Mouse (Mus musculus): ENCODE results near the gene S100a4.

The S100a4 gene

GRCm38 (mm10) chr3:90598212-90598611, 5.4 kb upstream of the S100a4 start:
- ATAC-seq (ENCODE audit: insufficient number of reproducible peaks, low FRiP score, low TSS enrichment): no peak

GRCm38 (mm10) chr3:90599401-90599800, 4.2 kb upstream of the S100a4 start:
- no peak for ATAC-seq (ENCODE audit: insufficient number of reproducible peaks, low FRiP score, low TSS enrichment)

- ATAC-seq (ENCODE audit: insufficient number of reproducible peaks, low FRiP score, low TSS enrichment): no peak
These were observed 3.5 kb upstream of the S100a4 start for GRCm38 (mm10) chr3:90600036-90600435.

GRCm38 (mm10) chr3:90600458-90601195, 2.9 kb upstream of the S100a4 start:
- ATAC-seq (ENCODE audit: insufficient number of reproducible peaks, low FRiP score, low TSS enrichment): no peak

- ATAC-seq (ENCODE audit: insufficient number of reproducible peaks, low FRiP score, low TSS enrichment): no peak
These were observed 2.0 kb upstream of the S100a4 start, which contains the start of gene Gm42674 for GRCm38 (mm10) chr3:90601486-90602110. Gene Gm42674, plus strand, starts transcription at chr3:90601904.

DNA sequence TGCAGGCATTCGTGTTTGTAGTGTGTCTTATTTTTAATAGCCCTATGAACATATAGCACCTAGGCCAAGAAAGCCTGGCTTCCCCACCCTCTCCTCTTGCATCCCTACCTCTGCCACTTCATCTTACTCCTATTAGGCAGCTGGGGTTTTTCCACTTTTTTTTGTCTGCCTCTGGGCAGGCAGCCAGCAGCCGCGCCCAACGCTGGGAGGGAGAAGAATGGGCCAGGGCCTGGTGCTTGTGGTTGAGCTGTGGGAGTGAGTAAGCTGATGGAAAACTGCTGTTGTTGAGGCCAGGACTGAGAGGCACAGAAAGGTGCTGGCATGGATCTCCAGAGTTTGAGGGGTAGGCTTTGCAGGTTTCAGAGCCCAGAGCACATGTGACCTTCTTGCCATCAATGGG, 845 bp downstream of the S100a4 start:
- ATAC-seq (ENCODE audit: insufficient number of reproducible peaks, low FRiP score, low TSS enrichment): no peak

DNA sequence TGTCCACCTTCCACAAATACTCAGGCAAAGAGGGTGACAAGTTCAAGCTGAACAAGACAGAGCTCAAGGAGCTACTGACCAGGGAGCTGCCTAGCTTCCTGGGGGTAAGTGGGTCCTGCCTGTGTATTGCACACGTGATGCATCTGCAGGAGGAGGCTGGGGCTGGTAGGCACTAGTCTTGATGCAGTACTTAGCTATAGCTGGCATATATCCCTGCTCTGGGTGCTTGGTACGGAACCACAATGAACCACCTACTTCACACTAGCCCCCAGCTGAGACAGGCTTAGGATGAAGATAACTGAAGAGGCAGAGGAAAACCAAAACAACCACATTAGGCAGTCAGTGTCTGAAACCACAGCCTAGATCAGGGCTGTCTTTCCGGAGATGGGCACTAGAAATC, 1.5 kb downstream of the S100a4 start:
- no peak for ATAC-seq (ENCODE audit: insufficient number of reproducible peaks, low FRiP score, low TSS enrichment)

GRCm38 (mm10) chr3:90605736-90606135, 2.2 kb downstream of the S100a4 start:
- no peak for ATAC-seq (ENCODE audit: insufficient number of reproducible peaks, low FRiP score, low TSS enrichment)

DNA sequence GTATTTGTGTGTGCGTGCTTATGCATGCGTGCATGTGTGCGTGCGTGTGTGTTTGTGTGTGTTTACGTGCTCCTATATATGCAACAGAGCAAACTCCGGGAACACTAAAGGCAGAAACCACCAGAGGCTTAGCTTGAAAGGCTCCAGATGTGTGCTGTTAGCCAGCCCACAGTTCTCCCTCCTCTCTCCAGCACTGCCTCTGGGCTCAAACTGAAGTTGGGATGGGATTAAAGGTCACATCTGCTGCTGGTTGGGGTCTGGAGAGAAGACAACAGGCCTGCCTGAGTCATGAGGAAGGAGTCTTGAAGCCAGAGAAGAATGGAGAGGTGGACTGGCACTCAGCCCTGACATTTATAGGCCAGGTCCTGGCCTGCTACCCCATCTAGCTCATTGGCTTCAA, 2.6 kb downstream of the S100a4 start:
- ATAC-seq (ENCODE audit: insufficient number of reproducible peaks, low FRiP score, low TSS enrichment): no peak

- ATAC-seq (ENCODE audit: insufficient number of reproducible peaks, low FRiP score, low TSS enrichment): no peak
These were observed 3.8 kb downstream of the S100a4 start for GRCm38 (mm10) chr3:90607361-90607760.

DNA sequence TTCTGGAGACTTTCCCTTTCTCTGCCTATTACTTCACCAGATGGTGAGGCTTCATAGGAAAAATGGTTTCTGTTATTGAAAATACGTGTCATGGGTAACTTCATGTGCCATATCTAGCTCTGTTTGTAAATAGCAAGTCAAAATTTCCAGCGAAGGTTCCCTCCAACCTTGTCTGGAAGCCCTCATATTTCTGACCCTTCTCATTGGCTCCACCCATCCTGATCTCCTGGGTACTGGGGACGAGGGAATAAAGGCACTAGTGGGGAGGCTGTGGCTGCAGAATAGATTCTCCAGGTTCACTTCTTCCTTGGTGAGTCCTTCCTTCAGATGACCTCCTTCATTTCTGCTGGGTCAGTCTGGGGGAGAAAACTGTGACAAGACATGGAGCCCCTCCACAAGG, 4.7 kb downstream of the S100a4 start, which contains the start of gene S100a5:
Gene S100a5 (plus strand): TSS at position 301 of the 400 bp plus-strand sequence.
- ATAC-seq (ENCODE audit: insufficient number of reproducible peaks, low FRiP score, low TSS enrichment): no peak

GRCm38 (mm10) chr3:90609102-90609501, 5.5 kb downstream of the S100a4 start:
- no peak for ATAC-seq (ENCODE audit: insufficient number of reproducible peaks, low FRiP score, low TSS enrichment)

DNA sequence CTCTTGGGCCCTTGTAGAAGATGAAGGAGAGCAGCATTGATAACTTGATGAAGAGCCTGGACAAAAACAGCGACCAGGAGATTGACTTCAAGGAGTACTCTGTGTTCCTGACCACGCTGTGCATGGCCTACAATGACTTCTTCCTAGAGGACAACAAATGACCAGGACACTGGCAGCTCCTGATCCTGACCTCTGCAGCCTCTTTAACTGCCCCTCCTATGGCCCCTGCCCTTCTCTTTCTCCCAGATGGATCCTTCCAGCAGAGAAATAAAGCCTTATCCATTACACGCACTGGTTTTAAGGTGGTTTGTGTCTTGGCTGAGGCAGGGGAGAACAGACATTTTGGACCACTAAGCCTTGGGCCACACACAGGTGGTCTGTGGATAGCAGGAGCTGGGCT, 7.9 kb downstream of the S100a4 start:
- no peak for ATAC-seq (ENCODE audit: insufficient number of reproducible peaks, low FRiP score, low TSS enrichment)

DNA sequence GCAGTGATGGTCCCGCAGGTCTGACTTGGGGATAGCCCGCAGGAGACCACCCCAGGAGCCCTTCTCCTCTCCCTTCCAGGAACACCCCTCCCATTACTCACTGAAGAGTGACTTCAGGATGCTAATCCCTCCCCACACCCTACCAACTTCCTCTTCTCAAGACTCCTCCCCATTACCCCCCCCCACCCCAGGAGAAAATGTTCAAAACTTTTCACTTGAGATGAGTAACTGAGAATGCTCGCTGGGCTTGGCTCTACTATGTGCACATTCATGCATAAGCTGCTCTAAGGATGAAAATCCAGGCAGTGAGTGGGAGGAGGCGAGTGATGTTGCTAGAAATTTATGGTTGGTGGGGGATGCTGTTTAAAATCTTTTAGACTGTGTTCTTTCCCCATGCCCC, 8.5 kb downstream of the S100a4 start:
- no peak for ATAC-seq (ENCODE audit: insufficient number of reproducible peaks, low FRiP score, low TSS enrichment)

DNA sequence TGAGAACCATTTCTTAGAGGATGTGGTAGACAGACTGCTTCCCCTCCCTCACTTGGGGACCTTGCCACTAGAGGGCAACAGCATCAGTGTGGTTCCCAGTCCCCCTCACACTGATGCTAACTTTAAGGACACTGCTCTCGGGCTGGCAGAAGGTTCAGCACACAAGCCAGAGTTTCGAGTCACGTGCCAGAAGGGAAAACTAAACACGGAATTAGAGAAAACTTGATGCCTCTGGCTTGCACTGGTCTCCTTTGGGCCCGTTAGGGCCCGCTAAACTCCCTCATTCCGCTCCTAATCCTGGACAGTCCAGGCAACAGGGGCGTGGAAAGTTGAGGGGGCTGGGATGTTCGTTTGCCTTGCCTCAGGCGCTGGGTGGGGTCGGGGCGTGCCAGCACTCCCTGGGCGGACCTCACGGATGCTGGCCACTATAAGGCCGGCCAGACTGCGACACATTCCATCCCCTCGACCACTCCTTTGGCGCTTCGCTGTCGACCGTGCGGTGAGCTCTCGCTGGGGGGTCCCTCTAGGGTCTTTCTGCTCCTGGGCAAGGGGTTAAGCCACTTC, 9.2 kb downstream of the S100a4 start, which contains the start of gene S100a6:
Gene S100a6 (plus strand): TSS at position 155 of the 564 bp plus-strand sequence.
- no peak; the same call in 1 of the 2 replicates for ATAC-seq (ENCODE audit: insufficient number of reproducible peaks, low FRiP score, low TSS enrichment)

DNA sequence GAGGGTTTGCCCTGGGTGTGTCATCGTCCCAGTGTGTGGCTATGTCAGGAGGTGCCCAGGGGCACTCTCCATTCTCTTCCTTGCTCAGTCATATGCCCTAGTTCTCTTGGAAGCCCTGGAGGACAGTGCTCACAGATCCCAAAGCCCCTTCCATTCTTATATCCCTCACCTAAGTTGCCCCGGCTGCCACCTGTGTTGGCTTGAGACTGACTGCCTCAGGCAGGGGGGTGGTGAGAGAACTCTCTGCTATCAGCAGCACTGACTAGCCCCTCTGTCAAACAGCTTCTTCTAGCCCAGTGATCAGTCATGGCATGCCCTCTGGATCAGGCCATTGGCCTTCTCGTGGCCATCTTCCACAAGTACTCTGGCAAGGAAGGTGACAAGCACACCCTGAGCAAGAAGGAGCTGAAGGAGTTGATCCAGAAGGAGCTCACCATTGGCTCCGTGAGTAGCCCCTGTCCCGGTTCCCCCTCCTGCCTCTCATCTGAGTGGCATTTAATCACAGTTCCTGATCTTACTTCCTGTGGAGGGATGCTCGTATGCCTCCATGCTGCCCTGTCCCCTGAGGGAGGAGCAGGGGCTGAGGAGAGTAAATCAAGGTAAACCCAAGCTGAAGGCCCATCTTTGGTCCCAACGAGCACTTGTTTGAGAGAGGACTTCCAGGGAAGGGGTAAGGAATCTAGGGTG, 10.0 kb downstream of the S100a4 start:
- ATAC-seq (ENCODE audit: insufficient number of reproducible peaks, low FRiP score, low TSS enrichment): no peak

DNA sequence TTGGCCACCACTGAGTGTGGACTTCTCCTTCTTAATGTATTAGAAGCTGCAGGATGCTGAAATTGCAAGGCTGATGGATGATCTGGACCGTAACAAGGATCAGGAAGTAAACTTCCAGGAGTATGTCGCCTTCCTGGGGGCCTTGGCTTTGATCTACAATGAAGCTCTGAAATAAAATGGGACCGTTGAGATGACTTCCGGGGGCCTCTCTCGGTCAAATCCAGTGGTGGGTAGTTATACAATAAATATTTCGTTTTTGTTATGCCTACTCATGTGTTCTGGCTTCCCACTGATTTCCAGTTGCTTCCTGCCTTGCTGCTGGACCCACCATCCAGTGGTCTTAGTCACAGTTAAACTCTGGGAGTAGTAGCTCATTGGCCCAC, 10.6 kb downstream of the S100a4 start:
- ATAC-seq (ENCODE audit: insufficient number of reproducible peaks, low FRiP score, low TSS enrichment): no peak

DNA sequence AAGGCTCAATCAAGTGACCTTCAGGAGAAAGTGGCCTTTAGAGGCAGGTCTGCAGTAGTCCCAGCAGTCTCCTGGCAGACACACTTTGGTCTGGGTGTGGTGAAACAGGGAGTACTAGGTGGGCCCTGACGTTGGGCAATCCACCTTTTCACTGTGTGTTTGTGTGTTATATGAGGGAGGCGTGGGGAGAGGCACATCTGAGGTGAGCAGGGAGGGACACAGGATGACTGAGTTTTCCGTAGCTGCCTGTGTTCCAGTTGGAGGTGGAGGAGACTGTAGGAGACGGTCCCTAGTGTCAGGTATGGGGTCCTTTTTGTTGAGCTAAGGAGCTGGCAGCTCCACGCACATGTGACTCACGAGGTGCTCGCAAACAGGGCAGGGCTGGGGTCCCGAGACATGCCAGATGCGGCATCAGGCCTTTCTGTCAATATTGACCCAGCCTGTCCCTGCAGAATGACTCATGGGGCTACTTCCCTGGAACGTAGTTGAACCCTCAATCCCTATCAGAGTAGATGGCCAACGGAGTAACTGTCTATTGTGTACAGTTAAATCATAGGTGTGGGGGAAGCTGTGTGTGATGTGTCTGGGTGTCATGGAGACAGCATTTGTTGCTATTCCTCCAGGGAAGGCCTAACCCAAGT, 11.2 kb downstream of the S100a4 start:
- ATAC-seq (ENCODE audit: insufficient number of reproducible peaks, low FRiP score, low TSS enrichment): no peak

- peak; percentile 62; the same call in 1 of the 2 replicates for ATAC-seq (ENCODE audit: insufficient number of reproducible peaks, low FRiP score, low TSS enrichment)
These were observed 11.8 kb downstream of the S100a4 start for GRCm38 (mm10) chr3:90615415-90615814.

- ATAC-seq (ENCODE audit: insufficient number of reproducible peaks, low FRiP score, low TSS enrichment): no peak
These were observed 12.3 kb downstream of the S100a4 start for GRCm38 (mm10) chr3:90615911-90616310.
